Mouse (Mus musculus): ENCODE measurements around the gene Haus6.
"Not testable (repeated sequence)": the region's sequence is repeated elsewhere in the genome, so short reads cannot be mapped to it uniquely, and the experiment has no call there.

The Haus6 gene

GRCm38 (mm10) chr4:86611524-86612288, at the start of gene Haus6:
TSS of gene Haus6 (minus strand) at chr4:86612055.
- peak; percentile 97 for DNase-seq (ENCODE audit: low spot score)

GRCm38 (mm10) chr4:86657176-86657575, 45.3 kb upstream of the Haus6 start:
- DNase-seq (ENCODE audit: low spot score), result no peak

- DNase-seq (ENCODE audit: low spot score), result not testable (repeated sequence)
Measured at GRCm38 (mm10) chr4:86656410-86656809, 44.6 kb upstream of the Haus6 start.

- no peak for DNase-seq (ENCODE audit: low spot score)
Measured at GRCm38 (mm10) chr4:86651686-86652384, 40.0 kb upstream of the Haus6 start.

GRCm38 (mm10) chr4:86648394-86648793, 36.5 kb upstream of the Haus6 start:
- DNase-seq (ENCODE audit: low spot score), result not testable (repeated sequence)

GRCm38 (mm10) chr4:86637561-86637960, 25.7 kb upstream of the Haus6 start:
- not testable (repeated sequence) for DNase-seq (ENCODE audit: low spot score)

GRCm38 (mm10) chr4:86634873-86635272, 23.0 kb upstream of the Haus6 start:
- not testable (repeated sequence) for DNase-seq (ENCODE audit: low spot score)

- not testable (repeated sequence) for DNase-seq (ENCODE audit: low spot score)
Measured at GRCm38 (mm10) chr4:86634312-86634711, 22.5 kb upstream of the Haus6 start.

- not testable (repeated sequence) for DNase-seq (ENCODE audit: low spot score)
Measured at GRCm38 (mm10) chr4:86632556-86632955, 20.7 kb upstream of the Haus6 start.

GRCm38 (mm10) chr4:86631831-86632230, 20.0 kb upstream of the Haus6 start:
- DNase-seq (ENCODE audit: low spot score), result peak; percentile 71

GRCm38 (mm10) chr4:86626496-86626895, 14.6 kb upstream of the Haus6 start:
- DNase-seq (ENCODE audit: low spot score), result not testable (repeated sequence)

GRCm38 (mm10) chr4:86625463-86625862, 13.6 kb upstream of the Haus6 start:
- DNase-seq (ENCODE audit: low spot score), result no peak

- DNase-seq (ENCODE audit: low spot score), result not testable (repeated sequence)
Measured at GRCm38 (mm10) chr4:86622532-86622931, 10.7 kb upstream of the Haus6 start.

- no peak for DNase-seq (ENCODE audit: low spot score)
Measured at GRCm38 (mm10) chr4:86622116-86622515, 10.3 kb upstream of the Haus6 start.

- DNase-seq (ENCODE audit: low spot score), result no peak
Measured at GRCm38 (mm10) chr4:86620506-86620905, 8.7 kb upstream of the Haus6 start.

- no peak for DNase-seq (ENCODE audit: low spot score)
Measured at GRCm38 (mm10) chr4:86612289-86612620, 400 bp upstream of the Haus6 start.

GRCm38 (mm10) chr4:86591304-86591703, 20.6 kb downstream of the Haus6 start:
- DNase-seq (ENCODE audit: low spot score), result no peak

GRCm38 (mm10) chr4:86588236-86588635, 23.6 kb downstream of the Haus6 start:
- DNase-seq (ENCODE audit: low spot score), result no peak

- no peak for DNase-seq (ENCODE audit: low spot score)
Measured at GRCm38 (mm10) chr4:86580591-86580990, 31.3 kb downstream of the Haus6 start.

GRCm38 (mm10) chr4:86580056-86580455, 31.8 kb downstream of the Haus6 start:
- DNase-seq (ENCODE audit: low spot score), result no peak

- DNase-seq (ENCODE audit: low spot score), result no peak
Measured at GRCm38 (mm10) chr4:86576630-86577225, 35.1 kb downstream of the Haus6 start.

- DNase-seq (ENCODE audit: low spot score), result peak; percentile 69
Measured at GRCm38 (mm10) chr4:86576120-86576541, 35.7 kb downstream of the Haus6 start.

Data from embryo, embryonic 10 days (tissue).